Mouse (Mus musculus) heart, postnatal 4 days (tissue): ENCODE measurements around the gene Crkl. TPM values are rescaled to one million over a fixed set of nuclear protein-coding genes. Genes with fewer than 3 reads are reported as not detected.
A peak's percentile ranks its signal among the peaks of the same experiment; 100 is the strongest.
"Not testable (repeated sequence)": the region's sequence is repeated elsewhere in the genome, so short reads cannot be mapped to it uniquely, and the experiment has no call there.

Source experiments
- DNase-seq: peaks from one replicate; pipeline ENCODE4 v3.0.0; 2021
- total RNA-seq, 2 experiments: library from RNA; stranded (reverse); gene quantifications; 2 replicates each; pipeline ENCODE4 v1.2.3; 2021

The Crkl gene
- total RNA-seq, 2 experiments from 2014 or later = 31.6 to 34.4 TPM

GRCm38 (mm10) chr16:17488478-17489468 is 37.0 kb downstream of the Crkl start:
- DNase-seq = no peak

GRCm38 (mm10) chr16:17489469-17490111 is 37.8 kb downstream of the Crkl start, which contains the start of gene Aifm3:
Aifm3 (plus strand) TSS chr16:17489611.
- no peak for DNase-seq

GRCm38 (mm10) chr16:17491154-17491553 is 39.4 kb downstream of the Crkl start:
- DNase-seq = no peak

- DNase-seq = no peak
Observed at GRCm38 (mm10) chr16:17491896-17492561, 40.2 kb downstream of the Crkl start.

GRCm38 (mm10) chr16:17496499-17497305 is 44.9 kb downstream of the Crkl start:
- peak; percentile 78 for DNase-seq

- no peak for DNase-seq
Observed at GRCm38 (mm10) chr16:17499249-17499883, 47.6 kb downstream of the Crkl start.

- DNase-seq = no peak
Observed at GRCm38 (mm10) chr16:17502681-17503080, 50.9 kb downstream of the Crkl start.

GRCm38 (mm10) chr16:17507018-17507552 is 55.3 kb downstream of the Crkl start:
- no peak for DNase-seq

- DNase-seq = not testable (repeated sequence)
Observed at GRCm38 (mm10) chr16:17508031-17508430, 56.2 kb downstream of the Crkl start.

GRCm38 (mm10) chr16:17508546-17509239 is 56.9 kb downstream of the Crkl start, which contains the start of gene Lztr1:
Lztr1 (plus strand) TSS chr16:17508688.
- DNase-seq = peak; percentile 89

- no peak for DNase-seq
Observed at GRCm38 (mm10) chr16:17509240-17509597, 57.4 kb downstream of the Crkl start.

GRCm38 (mm10) chr16:17510143-17510542 is 58.4 kb downstream of the Crkl start:
- no peak for DNase-seq

- DNase-seq = no peak
Observed at GRCm38 (mm10) chr16:17510686-17511085, 58.9 kb downstream of the Crkl start.

GRCm38 (mm10) chr16:17511431-17511830 is 59.6 kb downstream of the Crkl start:
- DNase-seq = no peak

GRCm38 (mm10) chr16:17518910-17519309 is 67.1 kb downstream of the Crkl start:
- DNase-seq = no peak

- DNase-seq = no peak
Observed at GRCm38 (mm10) chr16:17524156-17524555, 72.4 kb downstream of the Crkl start.

GRCm38 (mm10) chr16:17525524-17525923 is 73.7 kb downstream of the Crkl start:
- no peak for DNase-seq

- DNase-seq = no peak
Observed at GRCm38 (mm10) chr16:17526223-17526622, 74.4 kb downstream of the Crkl start.

GRCm38 (mm10) chr16:17527606-17528005 is 75.8 kb downstream of the Crkl start:
- no peak for DNase-seq

- no peak for DNase-seq
Observed at GRCm38 (mm10) chr16:17528276-17528675, 76.5 kb downstream of the Crkl start.
